Mouse (Mus musculus) stomach, embryonic 15.5 days (tissue): ENCODE measurements around the gene Ddah2. TPM values are rescaled to one million over a fixed set of nuclear protein-coding genes. Genes with fewer than 3 reads are reported as not detected.

ENCODE experiments used
- ATAC-seq: fragments of 200-750 bp; cut with Nextera tagmentation; 2 replicates; pipeline ENCODE4 v1.8.0; 2017; ENCODE audit warnings: low read depth, moderate number of reproducible peaks, moderate TSS enrichment; ENCODE audit not compliant: insufficient read depth, low FRiP score
- H3K27ac ChIP-seq: fragments of 300-500 bp; sonication (generic); 2 replicates; pipeline ENCODE4 v1.5.1; 2015; ENCODE audit warnings: mild to moderate bottlenecking, inconsistent platforms
- H3K27me3 ChIP-seq: fragments of 300-500 bp; sonication (generic); replicated peaks from 2 replicates; pipeline ENCODE4 v1.6.1; 2015; ENCODE audit warnings: inconsistent platforms
- H3K36me3 ChIP-seq: fragments of 300-500 bp; sonication (generic); 2 replicates; pipeline ENCODE4 v1.6.1; 2015; ENCODE audit warnings: inconsistent platforms
- H3K4me1 ChIP-seq: fragments of 300-500 bp; sonication (generic); 2 replicates; pipeline ENCODE4 v1.6.1; 2015; ENCODE audit warnings: inconsistent platforms
- H3K4me2 ChIP-seq: fragments of 300-500 bp; sonication (generic); 2 replicates; pipeline ENCODE4 v1.6.1; 2015; ENCODE audit warnings: mild to moderate bottlenecking, inconsistent platforms
- H3K4me3 ChIP-seq: fragments of 300-500 bp; sonication (generic); replicated peaks from 2 replicates; pipeline ENCODE4 v1.5.1; 2015; ENCODE audit warnings: inconsistent platforms
- H3K9ac ChIP-seq: fragments of 300-500 bp; sonication (generic); 2 replicates; pipeline ENCODE4 v1.6.1; 2015; ENCODE audit warnings: inconsistent platforms
- H3K9me3 ChIP-seq: fragments of 300-500 bp; sonication (generic); 2 replicates; pipeline ENCODE4 v1.6.1; 2016; ENCODE audit warnings: inconsistent platforms
- WGBS: fragments of 180-500 bp; shearing (Covaris S2); methylation state at CpG from one replicate; pipeline ENCODE4 v1.1.7; 2015; 5-methylcytosine and 5-hydroxymethylcytosine counted together
- polyA plus RNA-seq: library from polyadenylated mRNA; unstranded; fragments of >200 nt; fragmentation: Nextera tagmentation; extraction: Ambion mirVana; gene quantifications from 2 replicates; pipeline ENCODE4 v1.2.1, GENCODE M21; 2015

Gene Ddah2
- polyA plus RNA-seq, result 210 and 216 TPM in 2 replicates

DNA sequence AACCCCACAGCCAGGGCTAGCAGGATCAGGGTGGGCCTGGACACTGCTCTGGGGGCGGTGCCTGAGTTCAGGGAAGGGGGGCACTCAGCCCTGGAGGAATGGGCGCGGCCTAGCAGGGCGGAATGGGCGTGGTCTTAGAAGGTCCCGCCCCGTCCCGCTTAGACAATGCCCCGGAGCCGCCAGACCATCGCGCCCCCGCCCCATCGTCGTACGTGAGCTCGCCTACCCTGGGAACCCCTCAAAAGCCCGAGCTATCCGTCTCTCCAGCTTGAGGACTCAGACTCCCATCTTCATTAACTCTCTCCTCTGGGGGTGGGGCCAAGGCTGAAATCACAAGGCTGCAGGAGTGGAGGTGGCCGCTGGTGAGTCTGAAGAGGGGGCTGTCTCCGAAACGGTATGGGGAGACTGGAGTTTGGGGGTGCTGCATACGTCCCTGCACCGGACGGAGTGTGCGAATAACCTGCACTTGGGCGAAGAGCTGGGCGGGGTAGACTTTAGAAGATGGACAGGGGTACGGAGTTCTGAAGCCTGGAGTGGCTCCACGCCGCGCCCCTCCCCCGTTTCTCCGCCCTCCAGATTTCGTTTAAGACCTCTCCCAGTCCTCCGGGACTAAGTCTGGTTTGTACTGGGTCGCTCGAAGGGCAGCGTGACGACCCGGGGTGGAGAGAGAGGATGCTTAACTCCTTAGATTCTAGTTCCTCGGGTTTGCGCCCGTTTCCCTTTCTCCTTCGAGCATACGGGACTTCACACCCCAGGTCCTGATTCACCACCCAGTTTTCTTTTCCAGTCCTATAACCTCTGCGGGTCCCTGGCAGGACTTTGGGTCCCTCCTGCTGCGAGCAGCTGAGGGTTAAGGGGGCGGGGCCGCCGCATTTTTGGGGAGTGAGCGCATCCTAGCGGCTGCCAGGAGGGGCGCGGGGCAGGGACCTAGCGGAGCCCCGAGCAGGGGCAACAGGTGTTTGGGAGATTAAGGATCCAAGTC, at the start of gene Ddah2:
Gene Ddah2 (plus strand): TSS at position 125 of the 982 bp plus-strand sequence.
- no peaks in the 10 kb centered on the region for H3K9me3 ChIP-seq
- H3K36me3 ChIP-seq, result peaks cover 44% of the 10 kb centered on the region
- H3K4me1 ChIP-seq, result peaks cover 43% of the 10 kb centered on the region
- peak within 1 kb of the TSS; percentile 78 for H3K9ac ChIP-seq
- peak within 1 kb of the TSS; percentile 69 for H3K4me3 ChIP-seq
- ATAC-seq, result peak; percentile 86
- H3K4me2 ChIP-seq, result peak within 1 kb of the TSS; percentile 83
- peak within 1 kb of the TSS; percentile 91 for H3K27ac ChIP-seq
- H3K27me3 ChIP-seq, result no peaks in the 10 kb centered on the region
- under 1% methylated on average over 57 of the region's 57 CpGs for WGBS

- Histone ChIP-seq H3K9ac (no peak overlapping the region), H3K4me3 (no peak overlapping the region), H3K27ac (no peak overlapping the region), H3K36me3 (peaks cover 87% of the 10 kb centered on the region), H3K4me2 (no peak overlapping the region), H3K4me1 (no peaks in the 10 kb centered on the region), H3K9me3 (no peaks in the 10 kb centered on the region), H3K27me3 (no peaks in the 10 kb centered on the region)
- 87% methylated on average over 7 of the region's 7 CpGs for WGBS
- no peak for ATAC-seq
Measured at GRCm38 (mm10) chr17:35009586-35009985, 49.2 kb upstream of the Ddah2 start.

GRCm38 (mm10) chr17:35011440-35011839, 47.4 kb upstream of the Ddah2 start:
- H3K36me3 ChIP-seq, result peaks cover 86% of the 10 kb centered on the region

GRCm38 (mm10) chr17:35012430-35012829, 46.4 kb upstream of the Ddah2 start:
- H3K36me3 ChIP-seq, result peaks cover 81% of the 10 kb centered on the region
- whole genome bisulfite sequencing, result 86% methylated on average over 13 of the region's 13 CpGs
- no peak overlapping the region for H3K4me3 ChIP-seq
- no peak for ATAC-seq
- H3K9ac ChIP-seq, result no peak overlapping the region
- H3K27ac ChIP-seq, result no peak overlapping the region
- H3K4me1 ChIP-seq, result peaks cover 14% of the 10 kb centered on the region; the same call in 1 of the 2 replicates
- H3K27me3 ChIP-seq, result no peaks in the 10 kb centered on the region
- no peak overlapping the region for H3K4me2 ChIP-seq
- H3K9me3 ChIP-seq, result no peaks in the 10 kb centered on the region

More at GRCm38 (mm10) chr17:35011440-35011839, 47.4 kb upstream of the Ddah2 start:
- H3K4me3 ChIP-seq, result no peak overlapping the region
- no peaks in the 10 kb centered on the region for H3K27me3 ChIP-seq
- no peak overlapping the region for H3K4me2 ChIP-seq
- no peak overlapping the region for H3K9ac ChIP-seq
- no peaks in the 10 kb centered on the region for H3K9me3 ChIP-seq
- WGBS, result 91% methylated on average over 8 of the region's 8 CpGs
- H3K27ac ChIP-seq, result no peak overlapping the region
- ATAC-seq, result no peak
- peaks cover 8% of the 10 kb centered on the region; the same call in 1 of the 2 replicates for H3K4me1 ChIP-seq

GRCm38 (mm10) chr17:35013221-35013620, 45.6 kb upstream of the Ddah2 start:
- ATAC-seq, result no peak; the same call in 1 of the 2 replicates
- no peaks in the 10 kb centered on the region for H3K27me3 ChIP-seq
- no peak overlapping the region for H3K9ac ChIP-seq
- no peaks in the 10 kb centered on the region for H3K9me3 ChIP-seq
- WGBS, result 74% methylated on average over 6 of the region's 6 CpGs
- H3K4me3 ChIP-seq, result no peak overlapping the region
- H3K4me1 ChIP-seq, result peaks cover 20% of the 10 kb centered on the region; the same call in 1 of the 2 replicates
- peaks cover 75% of the 10 kb centered on the region for H3K36me3 ChIP-seq
- H3K27ac ChIP-seq, result no peak overlapping the region
- H3K4me2 ChIP-seq, result no peak overlapping the region

DNA sequence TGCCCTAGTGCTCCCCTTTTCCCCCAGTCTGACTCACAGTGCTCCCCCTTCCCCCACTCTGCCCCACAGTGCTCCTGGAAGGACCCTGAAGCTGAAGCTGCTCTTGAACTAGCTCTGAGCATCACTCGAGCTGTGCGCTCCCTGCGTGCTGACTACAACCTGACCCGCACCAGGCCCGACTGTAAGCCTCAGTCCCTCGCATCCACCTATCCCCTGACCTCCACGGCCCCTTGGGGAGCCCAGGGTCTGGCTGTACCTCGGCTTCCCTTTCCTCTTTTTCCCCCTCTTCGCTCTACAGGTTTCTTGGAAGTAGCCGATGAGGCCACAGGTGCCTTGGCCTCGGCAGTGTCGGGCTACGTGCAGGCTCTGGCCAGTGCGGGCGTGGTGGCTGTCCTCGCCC, 43.5 kb upstream of the Ddah2 start:
- no peaks in the 10 kb centered on the region for H3K9me3 ChIP-seq
- H3K9ac ChIP-seq, result no peak overlapping the region
- peaks cover 21% of the 10 kb centered on the region; the same call in 1 of the 2 replicates for H3K4me1 ChIP-seq
- H3K4me3 ChIP-seq, result no peak overlapping the region
- WGBS, result 92% methylated on average over 16 of the region's 16 CpGs
- peaks cover 55% of the 10 kb centered on the region for H3K36me3 ChIP-seq
- H3K27me3 ChIP-seq, result no peaks in the 10 kb centered on the region
- ATAC-seq, result no peak
- no peak overlapping the region for H3K4me2 ChIP-seq
- no peak overlapping the region for H3K27ac ChIP-seq

DNA sequence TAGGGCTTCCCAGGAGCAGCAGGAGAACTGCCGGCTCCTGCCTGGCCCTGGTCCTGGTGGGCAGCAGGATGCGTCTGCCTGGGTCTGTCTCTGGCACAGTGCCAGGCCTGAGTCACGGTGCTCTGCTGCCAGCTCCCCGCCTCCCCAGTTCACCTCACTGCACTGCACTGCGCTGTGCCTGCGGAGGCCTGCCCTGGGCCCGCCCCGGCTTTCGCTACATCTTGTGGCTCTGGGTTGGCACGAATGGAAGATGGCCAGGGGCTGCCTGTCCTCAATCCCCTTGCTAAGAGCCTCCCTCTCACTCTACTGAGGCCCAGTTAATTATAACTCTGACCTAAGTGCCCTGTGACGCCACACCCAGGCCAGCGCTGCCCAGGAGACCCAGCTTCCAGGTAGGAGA, 42.5 kb upstream of the Ddah2 start, which contains the start of gene Vwa7:
Gene Vwa7 (plus strand): TSS at position 204 of the 400 bp plus-strand sequence.
- Histone ChIP-seq H3K4me1 (peaks cover 29% of the 10 kb centered on the region), H3K27ac (peak within 1 kb of the TSS; percentile 28; the same call in 1 of the 2 replicates), H3K36me3 (peaks cover 44% of the 10 kb centered on the region), H3K27me3 (no peaks in the 10 kb centered on the region), H3K9me3 (no peaks in the 10 kb centered on the region), H3K4me2 (no peak within 1 kb of the TSS), H3K9ac (no peak within 1 kb of the TSS), H3K4me3 (no peak within 1 kb of the TSS)
- WGBS, result 56% methylated on average over 12 of the region's 12 CpGs
- ATAC-seq, result peak; percentile 33; the same call in 1 of the 2 replicates

- Histone ChIP-seq H3K27ac (peak overlapping the region; percentile 28; the same call in 1 of the 2 replicates), H3K9ac (no peak overlapping the region), H3K27me3 (no peaks in the 10 kb centered on the region), H3K4me3 (no peak overlapping the region), H3K36me3 (peaks cover 38% of the 10 kb centered on the region), H3K4me1 (peaks cover 32% of the 10 kb centered on the region), H3K4me2 (no peak overlapping the region), H3K9me3 (no peaks in the 10 kb centered on the region)
- ATAC-seq, result no peak
- WGBS, result 74% methylated on average over 10 of the region's 10 CpGs
Measured at GRCm38 (mm10) chr17:35016791-35017705, 41.8 kb upstream of the Ddah2 start.

GRCm38 (mm10) chr17:35017706-35018030, 41.2 kb upstream of the Ddah2 start:
- no peak for ATAC-seq
- H3K4me2 ChIP-seq, result no peak overlapping the region
- no peaks in the 10 kb centered on the region for H3K27me3 ChIP-seq
- no peaks in the 10 kb centered on the region for H3K9me3 ChIP-seq
- no peak overlapping the region for H3K4me3 ChIP-seq
- WGBS, result 72% methylated on average over 14 of the region's 14 CpGs
- peaks cover 32% of the 10 kb centered on the region for H3K36me3 ChIP-seq
- H3K27ac ChIP-seq, result no peak overlapping the region
- peaks cover 32% of the 10 kb centered on the region for H3K4me1 ChIP-seq
- H3K9ac ChIP-seq, result no peak overlapping the region

- H3K36me3 ChIP-seq, result peaks cover 27% of the 10 kb centered on the region
- H3K27me3 ChIP-seq, result no peaks in the 10 kb centered on the region
- H3K4me3 ChIP-seq, result no peak overlapping the region
- H3K4me1 ChIP-seq, result peaks cover 32% of the 10 kb centered on the region
- WGBS, result 69% methylated on average over 3 of the region's 3 CpGs
- no peak overlapping the region for H3K4me2 ChIP-seq
- no peak overlapping the region for H3K27ac ChIP-seq
- H3K9me3 ChIP-seq, result no peaks in the 10 kb centered on the region
- H3K9ac ChIP-seq, result no peak overlapping the region
- ATAC-seq, result no peak
Measured at GRCm38 (mm10) chr17:35018171-35018570, 40.7 kb upstream of the Ddah2 start.

GRCm38 (mm10) chr17:35019894-35020293, 38.9 kb upstream of the Ddah2 start:
- Histone ChIP-seq H3K4me2 (no peak overlapping the region), H3K27me3 (no peaks in the 10 kb centered on the region), H3K4me1 (peaks cover 42% of the 10 kb centered on the region), H3K4me3 (no peak overlapping the region), H3K9ac (no peak overlapping the region), H3K36me3 (peaks cover 10% of the 10 kb centered on the region), H3K9me3 (no peaks in the 10 kb centered on the region), H3K27ac (no peak overlapping the region)
- WGBS, result 82% methylated on average over 11 of the region's 11 CpGs
- ATAC-seq, result no peak
